Mouse (Mus musculus): ENCODE data around the gene Thsd7b.

- no peak for TF ChIP-seq MAFK (IDR thresholded peaks at IDR 0.05; ENCODE audit: insufficient read depth, low read depth, low read length)
- no peak for TF ChIP-seq HCFC1 (IDR thresholded peaks at IDR 0.05; ENCODE audit: borderline replicate concordance, insufficient read depth, low read length)
Measured at GRCm38 (mm10) chr1:129272982-129273937, at the start of gene Thsd7b.

Measured in ES-E14 (cell line).